Mouse (Mus musculus) stomach, postnatal 0 days (tissue): ENCODE data around the gene Ppp2r2c. TPM values are rescaled to one million over a fixed set of nuclear protein-coding genes. Genes with fewer than 3 reads are reported as not detected.
A peak's percentile ranks its signal among the peaks of the same experiment; 100 is the strongest.

Experiments
- ATAC-seq: fragments of 200-750 bp; cut with Nextera tagmentation; 2 replicates; pipeline ENCODE4 v1.8.0; 2017; ENCODE audit not compliant: low FRiP score, low TSS enrichment
- DNase-seq: peaks from one replicate; pipeline ENCODE4 v3.0.0-alpha.2; 2016; ENCODE audit warnings: low spot score
- H3K27ac ChIP-seq: fragments of 300-500 bp; sonication (generic); replicated peaks from 2 replicates; pipeline ENCODE4 v1.5.1; 2014; ENCODE audit warnings: mild to moderate bottlenecking, control low read depth
- H3K27me3 ChIP-seq: fragments of 300-500 bp; sonication (generic); 2 replicates; pipeline ENCODE4 v1.6.1; 2014; ENCODE audit warnings: low read length; ENCODE audit not compliant: control insufficient read depth, insufficient read depth
- H3K36me3 ChIP-seq: fragments of 300-500 bp; sonication (generic); 2 replicates; pipeline ENCODE4 v1.6.1; 2014; ENCODE audit warnings: low read length, mixed read lengths; ENCODE audit not compliant: control insufficient read depth, insufficient read depth
- H3K4me1 ChIP-seq: fragments of 300-500 bp; sonication (generic); replicated peaks from 2 replicates; pipeline ENCODE4 v1.6.1; 2014; ENCODE audit warnings: antibody characterized with exemption; ENCODE audit not compliant: control insufficient read depth, insufficient read depth
- H3K4me2 ChIP-seq: fragments of 300-500 bp; sonication (generic); replicated peaks from 2 replicates; pipeline ENCODE4 v1.6.1; 2014; ENCODE audit warnings: low read depth, mild to moderate bottlenecking, control low read depth, moderate library complexity
- H3K4me3 ChIP-seq: fragments of 300-500 bp; sonication (generic); 2 replicates; pipeline ENCODE4 v1.5.1; 2014; ENCODE audit warnings: low read depth, low read length, control low read depth
- H3K9ac ChIP-seq: fragments of 300-500 bp; sonication (generic); 2 replicates; pipeline ENCODE4 v1.6.1; 2014; ENCODE audit warnings: mild to moderate bottlenecking, low read length, control low read depth, mixed read lengths
- H3K9me3 ChIP-seq: fragments of 300-500 bp; sonication (generic); 2 replicates; pipeline ENCODE4 v1.6.1; 2016; ENCODE audit warnings: low read length; ENCODE audit not compliant: control insufficient read depth
- CTCF ChIP-seq: IDR thresholded peaks from 2 replicates; pipeline ENCODE4 v1.5.1; 2016; ENCODE audit warnings: antibody characterized with exemption, low read depth, mild to moderate bottlenecking, moderate library complexity
- EP300 ChIP-seq: optimal IDR thresholded peaks from 2 replicates; pipeline ENCODE3; 2016; ENCODE audit warnings: antibody characterized with exemption
- WGBS: fragments of 180-500 bp; shearing (Covaris S2); extraction: QIAGEN DNeasy Blood & Tissue Kit; methylation state at CpG from one replicate; pipeline ENCODE4 v1.1.7; 2014; 5-methylcytosine and 5-hydroxymethylcytosine counted together
- polyA plus RNA-seq: library from polyadenylated mRNA; unstranded; fragments of >200 nt; fragmentation: Nextera tagmentation; extraction: Ambion mirVana; gene quantifications from 2 replicates; pipeline ENCODE4 v1.2.1, GENCODE M21; 2015

Gene Ppp2r2c
- polyA plus RNA-seq, 1 experiment from 2014 or later, result 0.93 TPM

DNA sequence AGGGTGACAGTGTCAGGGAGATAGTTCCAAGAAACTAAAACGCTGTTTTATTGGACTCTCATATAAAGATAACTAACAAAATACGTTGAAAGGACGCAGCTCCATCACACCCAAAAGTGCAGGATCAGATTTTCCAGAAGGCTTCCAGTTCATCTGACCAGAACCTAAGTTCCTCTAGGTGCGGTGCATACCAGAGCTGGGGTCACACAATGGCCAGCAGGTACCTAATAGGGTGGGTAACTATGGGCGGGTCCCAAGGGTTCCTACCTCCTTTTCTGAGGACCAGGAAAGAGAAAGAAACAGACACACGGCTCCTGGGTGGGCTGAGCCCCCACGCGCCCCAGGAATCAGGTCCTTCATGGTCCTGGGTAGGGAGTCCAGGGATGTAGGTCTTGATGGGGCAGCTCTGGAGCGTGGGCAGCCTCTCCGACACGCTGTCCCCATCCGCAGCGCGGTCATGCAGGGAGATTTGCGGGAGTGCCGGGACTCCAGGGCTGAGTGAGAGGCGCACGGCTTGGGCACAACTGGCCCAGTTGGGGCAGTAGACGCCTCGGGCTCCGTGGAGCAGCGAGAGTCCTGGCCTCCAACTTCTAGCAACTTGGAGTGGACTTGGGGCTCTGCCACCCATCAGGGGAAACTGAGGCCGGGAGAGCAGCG is 119.9 kb downstream of the Ppp2r2c start:
- peak; percentile 8; the same call in 1 of the 2 replicates for ATAC-seq
- Histone ChIP-seq H3K36me3 (no peaks in the 10 kb centered on the region), H3K4me3 (peak overlapping the region; percentile 75), H3K4me2 (peak overlapping the region; percentile 99), H3K4me1 (no peaks in the 10 kb centered on the region; the same call in 1 of the 2 replicates), H3K9ac (peak overlapping the region; percentile 86), H3K27ac (peak overlapping the region; percentile 65), H3K27me3 (no peaks in the 10 kb centered on the region), H3K9me3 (no peaks in the 10 kb centered on the region)
- WGBS, result 8% methylated on average over 24 of the region's 24 CpGs
- TF ChIP-seq EP300 (no peak), CTCF (no peak; the same call in 1 of the 2 replicates)
- no peak for DNase-seq

- no peaks in the 10 kb centered on the region for H3K9me3 ChIP-seq
- H3K9ac ChIP-seq, result peak within 1 kb of the TSS; percentile 86
- DNase-seq (peak; percentile 99), ATAC-seq (peak; percentile 99)
- H3K4me3 ChIP-seq, result peak within 1 kb of the TSS; percentile 75
- no peaks in the 10 kb centered on the region; the same call in 1 of the 2 replicates for H3K4me1 ChIP-seq
- H3K36me3 ChIP-seq, result no peaks in the 10 kb centered on the region
- under 1% methylated on average over 58 of the region's 60 CpGs for WGBS
- TF ChIP-seq CTCF (peak; percentile 50), EP300 (no peak)
- H3K27ac ChIP-seq, result peak within 1 kb of the TSS; percentile 65
- peak within 1 kb of the TSS; percentile 99 for H3K4me2 ChIP-seq
- H3K27me3 ChIP-seq, result no peaks in the 10 kb centered on the region
Observed at GRCm38 (mm10) chr5:36988781-36989624, 120.7 kb downstream of the Ppp2r2c start, which contains the start of gene Wfs1. Gene Wfs1 (minus strand): TSS chr5:36989205.

- H3K9ac ChIP-seq, result no peak overlapping the region
- no peaks in the 10 kb centered on the region for H3K36me3 ChIP-seq
- no peak for DNase-seq
- H3K4me2 ChIP-seq, result peak overlapping the region; percentile 99
- 0 out of 2 replicates have a peak overlapping the region, but pooled peaks have one; percentile 13 for H3K27ac ChIP-seq
- no peak for TF ChIP-seq CTCF
- no peak for TF ChIP-seq EP300
- 5% methylated on average over 3 of the region's 3 CpGs for WGBS
- H3K27me3 ChIP-seq, result no peaks in the 10 kb centered on the region
- no peaks in the 10 kb centered on the region; the same call in 1 of the 2 replicates for H3K4me1 ChIP-seq
- peak overlapping the region; percentile 75; the same call in 1 of the 2 replicates for H3K4me3 ChIP-seq
- no peaks in the 10 kb centered on the region for H3K9me3 ChIP-seq
- no peak for ATAC-seq
Observed at GRCm38 (mm10) chr5:36989625-36989977, 121.3 kb downstream of the Ppp2r2c start.

DNA sequence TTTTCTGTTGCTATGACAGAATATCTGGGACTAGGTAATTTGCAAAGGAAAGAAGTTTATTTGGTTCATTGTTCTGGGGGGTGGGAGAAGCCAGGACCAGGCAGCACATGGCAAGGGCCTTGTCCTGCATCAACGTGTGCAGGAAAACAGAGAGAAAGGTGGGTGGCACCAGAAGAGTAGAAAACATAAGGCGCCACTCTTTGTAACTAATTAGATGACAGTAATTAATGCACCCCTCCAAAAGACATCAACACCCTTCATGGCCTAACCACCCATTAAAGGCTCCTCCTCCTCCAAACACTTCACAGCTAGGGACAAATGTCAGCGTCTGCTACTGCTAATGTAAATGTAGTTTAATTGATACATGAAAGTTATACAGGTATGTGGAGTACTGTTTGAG is 121.9 kb downstream of the Ppp2r2c start:
- Histone ChIP-seq H3K27me3 (no peaks in the 10 kb centered on the region), H3K4me1 (no peaks in the 10 kb centered on the region; the same call in 1 of the 2 replicates), H3K9ac (no peak overlapping the region), H3K9me3 (no peaks in the 10 kb centered on the region), H3K27ac (no peak overlapping the region), H3K4me2 (no peak overlapping the region), H3K4me3 (no peak overlapping the region), H3K36me3 (no peaks in the 10 kb centered on the region)
- ATAC-seq (no peak), DNase-seq (no peak)
- TF ChIP-seq CTCF, result no peak
- TF ChIP-seq EP300, result no peak
- WGBS, result 57% methylated on average over 3 of the region's 3 CpGs

DNA sequence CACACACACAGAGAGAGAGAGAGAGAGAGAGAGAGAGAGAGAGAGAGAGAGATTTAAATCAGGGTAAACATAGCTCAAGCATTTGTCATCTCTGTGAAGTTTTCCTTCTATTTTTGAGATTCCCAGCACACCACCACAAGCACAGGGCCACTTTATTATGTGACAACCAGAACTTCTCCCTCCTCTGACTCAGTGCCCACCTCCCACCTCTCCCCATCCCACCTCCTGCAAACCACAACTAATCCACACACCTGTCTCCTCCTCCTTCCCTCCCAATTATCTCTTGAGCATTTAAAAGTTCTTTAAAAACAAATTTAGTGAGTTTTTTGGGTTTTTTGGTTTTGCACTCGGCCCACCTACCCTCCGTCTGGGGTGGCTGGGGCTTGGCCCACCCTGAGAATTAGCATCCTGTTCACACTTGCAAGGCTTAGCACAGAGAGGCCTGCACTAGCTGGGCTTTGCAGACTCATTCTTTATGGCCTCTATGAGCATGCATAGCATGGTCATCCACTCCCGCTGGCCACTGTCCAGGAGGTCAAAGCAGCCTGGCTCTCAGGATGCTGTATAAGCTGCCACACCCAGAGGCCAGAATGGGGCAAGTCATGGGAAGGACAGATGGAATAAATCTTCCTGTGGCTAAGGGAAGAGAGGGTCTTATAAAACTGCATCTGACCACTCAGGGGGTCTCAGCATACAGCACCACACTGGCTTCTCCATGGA is 122.5 kb downstream of the Ppp2r2c start:
- 85% methylated on average over 3 of the region's 3 CpGs for WGBS
- Histone ChIP-seq H3K4me2 (no peak overlapping the region), H3K9ac (no peak overlapping the region), H3K9me3 (no peaks in the 10 kb centered on the region), H3K4me1 (no peaks in the 10 kb centered on the region; the same call in 1 of the 2 replicates), H3K27me3 (no peaks in the 10 kb centered on the region), H3K4me3 (no peak overlapping the region), H3K27ac (no peak overlapping the region), H3K36me3 (no peaks in the 10 kb centered on the region)
- ATAC-seq, result no peak
- no peak for DNase-seq
- no peak for TF ChIP-seq EP300
- no peak for TF ChIP-seq CTCF
